Comparison of ENCODE assay signal across 11 mouse cellular contexts in genomic region chr10:25082930-25083329, GRCm38 (mm10).
A peak's percentile ranks its signal among the peaks of the same experiment; 100 is the strongest.
DNase-seq lines count a peak whose midpoint lies in the region; ATAC-seq lines count a peak whose summit lies in the region.
"Had no signal": no experiment of that assay in that cellular context is flagged by ENCODE, and none has a peak within 500 bp of the region (broad histone marks: within the 10 kb centered on the region; RNA-seq: fewer than 3 reads in every experiment).

No protein-coding gene starts in this region.

- H3K4me1 ChIP-seq in intestine, embryonic 16.5 days (ENCODE audit: control insufficient read depth, insufficient read depth, low read length) = peaks cover 6% of the 10 kb centered on the region

- 56% methylated on average over 10 of the region's 10 CpGs for WGBS in intestine, embryonic 16.5 days

- H3K9me3 ChIP-seq in intestine, embryonic 16.5 days (ENCODE audit: control insufficient read depth, low read length) = no peaks in the 10 kb centered on the region

- H3K27ac ChIP-seq in intestine, embryonic 16.5 days (ENCODE audit: low read length) = no peak overlapping the region

- no peaks in the 10 kb centered on the region for H3K27me3 ChIP-seq in intestine, embryonic 16.5 days (replicated peaks; ENCODE audit: control insufficient read depth, insufficient read depth, low read length)

- H3K36me3 ChIP-seq in intestine, embryonic 16.5 days (ENCODE audit: control insufficient read depth, insufficient read depth, low read length) = no peaks in the 10 kb centered on the region

- intact Hi-C loops in left cerebral cortex, postnatal 4 days (cut with DNase I) = no loop called here
- intact Hi-C loops in left cerebral cortex, postnatal 14 days (cut with DNase I) = no loop called here

- peak; percentile 24 for DNase-seq in left cerebral cortex, postnatal 4 days
- no peak for DNase-seq in left cerebral cortex, postnatal 14 days (ENCODE audit: low spot score in 2 of 2)
- peak; percentile 95 for DNase-seq in cerebellum, adult 9-10 months
- DNase-seq in lung, postnatal 36 days = peak; percentile 44
- DNase-seq in Muller cell, postnatal 12 days (ENCODE audit: inconsistent ontology term) = no peak
- no peak for DNase-seq in testis, postnatal 10 days (ENCODE audit: low spot score)
- no peak for DNase-seq in spleen, postnatal 14 days (ENCODE audit: low spot score in 2 of 2)
- DNase-seq: adrenal gland, postnatal 25 days; layer of hippocampus, adult 9-11 months had no signal

- H3K4me3 ChIP-seq in intestine, embryonic 16.5 days (ENCODE audit: low read length) = peak overlapping the region; percentile 4

- no peak overlapping the region for H3K9ac ChIP-seq in intestine, embryonic 16.5 days (ENCODE audit: low read depth, low read length)

- ATAC-seq in intestine, embryonic 16.5 days = peak; percentile 81

- H3K4me2 ChIP-seq in intestine, embryonic 16.5 days (ENCODE audit: low read depth, low read length) = peak overlapping the region; percentile 24
- H3K4me2 ChIP-seq: heart, embryonic 11.5 days had no signal

Comparison
In these comparisons a context has a peak if more than half of its experiments do, and no peak if none do; other contexts are left out.
1. DNase-seq: peak in left cerebral cortex, postnatal 4 days (single experiment), cerebellum, adult 9-10 months (single experiment) and lung, postnatal 36 days (single experiment); none in left cerebral cortex, postnatal 14 days (0 of 2), Muller cell, postnatal 12 days (single experiment), testis, postnatal 10 days (single experiment) and spleen, postnatal 14 days (0 of 2).